Mouse (Mus musculus): ENCODE results near the gene Stard7. TPM values are rescaled to one million over a fixed set of nuclear protein-coding genes. Genes with fewer than 3 reads are reported as not detected.

The Stard7 gene
- total RNA-seq, 4 experiments from 2014 or later = 108 to 147 (median 121) TPM

Other genes with a start within 250 kb of the Stard7 start
- gene Blvra, start 199.6 kb upstream of the Stard7 start, total RNA-seq (2022) = 10 to 100 TPM; 26.7 to 33.4 (median 29.3) TPM
- 1 to 10 TPM; 1.6 to 2.4 (median 1.7) TPM for gene Ncaph, start 136.3 kb upstream of the Stard7 start, total RNA-seq (2022)
- 1 to 10 TPM; 4.8 to 6.5 (median 5.4) TPM for gene Itpripl1, start 126.8 kb upstream of the Stard7 start, total RNA-seq (2022)
- gene 1810024B03Rik, start 61.9 kb upstream of the Stard7 start, total RNA-seq (2022) = 1 to 10 TPM; 1.1 to 2.5 (median 1.9) TPM
- gene Snrnp200, start 61.8 kb upstream of the Stard7 start, total RNA-seq (2022) = 100 to 1,000 TPM in 2 of 4 experiments, 10 to 100 TPM in 2; 81.3 to 110 (median 95.1) TPM
- 100 to 1,000 TPM; 121 to 155 (median 131) TPM for gene Ciao1, start 22.4 kb upstream of the Stard7 start, total RNA-seq (2022)
- 10 to 100 TPM; 80.3 to 95.7 (median 89.0) TPM for gene Tmem127, start 22.3 kb upstream of the Stard7 start, total RNA-seq (2022)
- gene Dusp2, start 65.9 kb downstream of the Stard7 start, total RNA-seq (2022) = under 1 TPM; 0.91 to 0.96 (median 0.92) TPM
- gene Astl, start 68.4 kb downstream of the Stard7 start, total RNA-seq (2022) = not detected
- 1 to 10 TPM; 1.1 to 1.7 (median 1.6) TPM for gene Adra2b, start 93.0 kb downstream of the Stard7 start, total RNA-seq (2022)
- under 1 TPM in 3 of 4 experiments, not detected in 1; 0.17 to 0.94 (median 0.71) TPM for gene Gpat2, start 155.0 kb downstream of the Stard7 start, total RNA-seq (2022)
- gene Fahd2a, start 174.3 kb downstream of the Stard7 start, total RNA-seq (2022) = 10 to 100 TPM; 50.4 to 65.8 (median 54.9) TPM